Mouse (Mus musculus): Measurements from ENCODE around the gene Gm2663. TPM values are rescaled to one million over a fixed set of nuclear protein-coding genes. Genes with fewer than 3 reads are reported as not detected.
A peak's percentile ranks its signal among the peaks of the same experiment; 100 is the strongest.
"Not testable (repeated sequence)": the region's sequence is repeated elsewhere in the genome, so short reads cannot be mapped to it uniquely, and the experiment has no call there.

Gm2663 gene
- total RNA-seq (2017): not detected in 2 replicates

- not testable (repeated sequence) for ATAC-seq (replicated peaks in 1 of 2; ENCODE audit: insufficient read depth in 1 of 2, low FRiP score in 2 of 2, low TSS enrichment in 1 of 2, low read depth in 1 of 2, poor library complexity in 2 of 2, severe bottlenecking in 2 of 2)
Measured at GRCm38 (mm10) chr6:40999379-40999778, at the start of gene Gm2663. TSS of gene Gm2663 (minus strand) at chr6:40999479.

DNA sequence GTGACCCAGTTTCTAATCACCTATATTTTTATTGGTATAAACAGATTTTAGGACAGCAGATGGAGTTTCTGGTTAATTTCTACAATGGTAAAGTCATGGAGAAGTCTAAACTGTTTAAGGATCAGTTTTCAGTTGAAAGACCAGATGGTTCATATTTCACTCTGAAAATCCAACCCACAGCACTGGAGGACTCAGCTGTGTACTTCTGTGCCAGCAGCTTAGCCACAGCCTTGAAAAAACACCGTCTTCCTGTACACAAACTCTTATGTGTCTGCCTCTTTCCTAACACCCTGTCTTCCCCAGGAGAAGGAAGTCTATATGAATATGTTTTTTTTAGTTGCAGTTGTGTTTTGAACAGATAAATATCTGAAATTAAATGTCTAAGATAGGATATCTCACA lies 49.3 kb upstream of the Gm2663 start:
- peak; percentile 77 to 78 for ATAC-seq (replicated peaks in 1 of 2; ENCODE audit: insufficient read depth in 1 of 2, low FRiP score in 2 of 2, low TSS enrichment in 1 of 2, low read depth in 1 of 2, poor library complexity in 2 of 2, severe bottlenecking in 2 of 2)

- ATAC-seq (replicated peaks in 1 of 2; ENCODE audit: insufficient read depth in 1 of 2, low FRiP score in 2 of 2, low TSS enrichment in 1 of 2, low read depth in 1 of 2, poor library complexity in 2 of 2, severe bottlenecking in 2 of 2): 0 out of 4 replicates have a peak, but pooled peaks of 1 of the 2 experiments have one; percentile 7
Measured at GRCm38 (mm10) chr6:41047961-41048360, 48.7 kb upstream of the Gm2663 start.

DNA sequence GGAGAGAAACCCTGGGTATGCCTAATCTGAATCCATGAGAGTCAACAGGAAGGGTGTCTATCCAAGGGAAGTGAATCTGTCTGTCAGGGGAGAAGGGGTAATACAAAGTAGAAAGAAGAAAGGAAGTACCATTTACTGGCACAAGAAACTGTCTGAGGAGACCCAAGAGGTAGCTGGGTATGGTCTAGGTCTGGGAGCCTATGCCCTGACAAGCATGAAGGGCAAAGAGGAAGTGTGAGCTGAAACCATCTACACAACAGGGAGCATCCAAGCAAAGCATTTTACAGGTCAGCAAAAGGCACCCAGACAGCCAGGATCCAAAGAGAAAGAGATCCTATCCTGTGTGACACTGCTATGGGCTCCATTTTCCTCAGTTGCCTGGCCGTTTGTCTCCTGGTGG lies 47.9 kb upstream of the Gm2663 start:
- ATAC-seq (replicated peaks in 1 of 2; ENCODE audit: insufficient read depth in 1 of 2, low FRiP score in 2 of 2, low TSS enrichment in 1 of 2, low read depth in 1 of 2, poor library complexity in 2 of 2, severe bottlenecking in 2 of 2): peak; percentile 44 to 48; a peak in 2 of 4 replicates

DNA sequence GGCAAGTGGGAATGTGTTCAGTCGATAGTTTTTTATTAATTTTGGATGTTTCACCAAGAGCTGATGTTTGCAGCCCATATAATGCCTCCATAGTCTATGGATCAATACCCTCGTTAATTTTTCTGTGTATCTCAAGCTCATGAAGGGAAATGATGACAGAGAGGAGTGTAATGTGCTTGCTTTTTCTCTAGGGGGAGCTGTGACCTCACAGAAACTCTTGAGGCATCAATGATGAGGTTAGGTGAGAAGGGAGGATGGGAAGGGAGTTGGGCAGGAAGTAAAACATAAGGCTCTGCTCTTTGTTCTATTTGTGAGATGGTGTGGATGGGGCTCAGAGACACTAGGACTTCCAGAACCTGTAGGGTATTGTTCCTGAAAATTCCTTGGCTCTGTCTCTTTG lies 47.3 kb upstream of the Gm2663 start:
- peak; percentile 67 to 73 for ATAC-seq (replicated peaks in 1 of 2; ENCODE audit: insufficient read depth in 1 of 2, low FRiP score in 2 of 2, low TSS enrichment in 1 of 2, low read depth in 1 of 2, poor library complexity in 2 of 2, severe bottlenecking in 2 of 2)

- ATAC-seq (replicated peaks in 1 of 2; ENCODE audit: insufficient read depth in 1 of 2, low FRiP score in 2 of 2, low TSS enrichment in 1 of 2, low read depth in 1 of 2, poor library complexity in 2 of 2, severe bottlenecking in 2 of 2): no peak
Measured at GRCm38 (mm10) chr6:41044753-41045152, 45.5 kb upstream of the Gm2663 start.

- no peak for ATAC-seq (replicated peaks in 1 of 2; ENCODE audit: insufficient read depth in 1 of 2, low FRiP score in 2 of 2, low TSS enrichment in 1 of 2, low read depth in 1 of 2, poor library complexity in 2 of 2, severe bottlenecking in 2 of 2)
Measured at GRCm38 (mm10) chr6:41044314-41044713, 45.0 kb upstream of the Gm2663 start.

DNA sequence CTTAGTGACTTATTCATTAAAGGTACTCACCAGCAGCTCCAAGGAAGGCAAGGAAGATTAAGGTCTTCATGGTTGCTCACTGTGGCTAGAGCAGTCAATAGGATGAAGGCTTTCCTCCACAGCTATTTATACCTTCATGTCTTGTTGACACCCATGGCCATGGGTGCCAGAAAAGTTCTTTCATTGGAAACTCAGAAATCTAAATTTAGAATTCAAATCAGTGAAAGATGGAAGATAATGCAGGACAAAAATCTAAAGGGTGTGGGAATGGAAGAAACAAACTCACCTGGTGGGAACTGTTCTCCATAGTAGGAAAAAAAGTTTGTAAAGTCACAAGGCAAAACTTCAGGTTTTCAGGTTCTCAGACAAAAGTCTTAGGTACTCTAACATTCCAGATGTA lies 36.1 kb upstream of the Gm2663 start, which contains the start of gene 2210010C04Rik:
2210010C04Rik (minus strand) TSS at position 101 of the 400 bp plus-strand sequence.
- ATAC-seq (replicated peaks in 1 of 2; ENCODE audit: insufficient read depth in 1 of 2, low FRiP score in 2 of 2, low TSS enrichment in 1 of 2, low read depth in 1 of 2, poor library complexity in 2 of 2, severe bottlenecking in 2 of 2): no peak

DNA sequence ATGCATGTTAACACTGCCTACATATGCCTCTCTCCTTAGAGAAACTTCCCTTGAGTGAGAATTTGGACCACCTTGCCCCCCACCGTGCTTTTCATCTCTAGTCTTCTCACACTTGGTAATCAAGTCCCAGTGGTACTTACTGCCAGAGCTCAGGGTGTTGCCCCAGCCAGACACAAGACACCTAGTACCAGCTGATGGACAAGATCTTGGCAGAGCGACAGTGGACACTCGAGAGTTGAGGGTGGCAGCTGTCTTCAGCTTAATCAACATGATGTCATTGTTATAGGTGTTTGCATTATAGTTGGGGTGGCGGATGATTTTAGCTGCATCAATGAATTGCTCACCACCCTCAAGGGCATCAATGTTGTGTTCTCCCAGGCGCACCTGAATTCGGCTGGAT lies 33.5 kb upstream of the Gm2663 start:
- no peak for ATAC-seq (replicated peaks in 1 of 2; ENCODE audit: insufficient read depth in 1 of 2, low FRiP score in 2 of 2, low TSS enrichment in 1 of 2, low read depth in 1 of 2, poor library complexity in 2 of 2, severe bottlenecking in 2 of 2)

DNA sequence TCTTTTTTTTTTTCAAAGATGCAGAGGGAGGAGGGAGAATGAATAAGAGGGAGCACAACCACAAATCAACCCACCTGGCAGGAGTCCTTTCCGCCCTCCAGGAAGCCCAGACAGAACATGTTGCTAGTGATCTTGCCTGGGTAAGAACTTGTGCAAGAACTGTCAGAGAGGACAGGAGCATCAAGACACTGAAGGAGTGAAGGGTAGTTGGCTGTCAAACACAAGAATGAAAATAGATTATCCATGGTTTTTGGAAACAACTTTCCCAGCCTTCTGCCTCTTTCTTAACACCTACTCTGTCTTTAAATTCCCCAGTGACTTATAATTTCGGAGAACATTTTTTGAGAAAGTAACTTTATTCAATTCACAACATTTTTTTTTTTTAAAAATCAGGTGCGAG lies 33.0 kb upstream of the Gm2663 start:
- ATAC-seq (replicated peaks in 1 of 2; ENCODE audit: insufficient read depth in 1 of 2, low FRiP score in 2 of 2, low TSS enrichment in 1 of 2, low read depth in 1 of 2, poor library complexity in 2 of 2, severe bottlenecking in 2 of 2): no peak

GRCm38 (mm10) chr6:41030821-41031220 lies 31.5 kb upstream of the Gm2663 start:
- no peak for ATAC-seq (replicated peaks in 1 of 2; ENCODE audit: insufficient read depth in 1 of 2, low FRiP score in 2 of 2, low TSS enrichment in 1 of 2, low read depth in 1 of 2, poor library complexity in 2 of 2, severe bottlenecking in 2 of 2)

DNA sequence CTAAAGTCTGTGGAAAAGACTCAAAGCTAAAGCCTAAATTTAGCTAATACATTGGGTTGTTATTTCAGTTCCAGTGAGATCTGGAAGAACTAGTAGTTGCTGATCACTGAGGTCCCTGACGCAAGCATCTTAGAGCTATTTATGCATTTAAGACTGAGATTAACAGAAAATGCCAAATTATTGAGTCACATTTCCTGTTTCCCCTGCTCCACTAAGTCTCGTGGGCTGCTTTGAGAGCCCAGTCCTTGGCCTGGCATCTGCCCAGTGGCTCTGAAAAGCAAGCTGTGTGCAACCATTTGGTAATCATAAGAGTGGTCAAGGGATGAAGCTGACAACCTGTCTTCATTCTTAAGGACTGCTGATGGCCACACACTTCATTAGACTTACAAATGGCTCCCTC lies 27.8 kb upstream of the Gm2663 start:
- ATAC-seq (replicated peaks in 1 of 2; ENCODE audit: insufficient read depth in 1 of 2, low FRiP score in 2 of 2, low TSS enrichment in 1 of 2, low read depth in 1 of 2, poor library complexity in 2 of 2, severe bottlenecking in 2 of 2): peak; percentile 77 to 80

- peak in 1 of 2 experiments; percentile 19; a peak in 1 of 4 replicates for ATAC-seq (replicated peaks in 1 of 2; ENCODE audit: insufficient read depth in 1 of 2, low FRiP score in 2 of 2, low TSS enrichment in 1 of 2, low read depth in 1 of 2, poor library complexity in 2 of 2, severe bottlenecking in 2 of 2)
Measured at GRCm38 (mm10) chr6:41025873-41026650, 26.8 kb upstream of the Gm2663 start.

- no peak for ATAC-seq (replicated peaks in 1 of 2; ENCODE audit: insufficient read depth in 1 of 2, low FRiP score in 2 of 2, low TSS enrichment in 1 of 2, low read depth in 1 of 2, poor library complexity in 2 of 2, severe bottlenecking in 2 of 2)
Measured at GRCm38 (mm10) chr6:41019140-41019539, 19.9 kb upstream of the Gm2663 start.

DNA sequence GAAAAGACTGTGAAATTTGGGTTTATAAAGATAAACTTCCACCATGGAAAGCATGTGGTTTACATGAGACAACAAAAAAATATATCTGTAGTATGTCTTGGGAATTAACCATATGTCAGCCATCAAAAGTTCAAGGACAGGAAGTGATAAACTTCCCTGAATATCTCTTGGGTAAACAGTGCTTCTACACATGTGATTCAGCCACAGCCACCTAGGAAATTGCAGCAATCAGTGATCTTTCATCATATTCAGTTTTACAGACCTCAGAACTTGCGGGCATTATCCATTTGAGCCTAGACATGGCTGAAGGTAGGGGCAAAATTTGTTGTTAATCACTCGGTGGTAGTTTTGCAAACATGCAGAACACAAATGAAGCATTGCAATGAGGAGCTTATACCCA lies 19.4 kb upstream of the Gm2663 start:
- peak in 1 of 2 experiments; percentile 65; a peak in 2 of 4 replicates for ATAC-seq (replicated peaks in 1 of 2; ENCODE audit: insufficient read depth in 1 of 2, low FRiP score in 2 of 2, low TSS enrichment in 1 of 2, low read depth in 1 of 2, poor library complexity in 2 of 2, severe bottlenecking in 2 of 2)

DNA sequence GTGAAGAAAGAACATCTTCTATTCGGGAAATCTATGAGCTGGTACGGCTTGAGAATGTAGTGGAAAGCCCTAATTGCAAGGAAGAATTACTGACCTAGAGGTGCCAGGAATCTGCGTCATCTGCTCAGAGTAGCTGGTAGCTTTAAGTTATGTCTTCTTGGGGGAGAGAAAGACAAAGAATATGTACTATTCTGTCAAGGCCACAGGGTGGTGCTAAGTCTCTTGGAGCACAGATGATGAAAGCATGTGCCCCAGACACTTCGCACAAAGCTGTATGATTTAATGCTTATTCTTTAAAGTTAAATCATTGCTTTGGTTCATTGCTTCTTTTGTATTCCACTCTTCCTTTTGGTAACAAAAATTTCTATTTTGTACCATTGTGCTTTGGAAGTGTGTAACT lies 15.8 kb upstream of the Gm2663 start:
- ATAC-seq (replicated peaks in 1 of 2; ENCODE audit: insufficient read depth in 1 of 2, low FRiP score in 2 of 2, low TSS enrichment in 1 of 2, low read depth in 1 of 2, poor library complexity in 2 of 2, severe bottlenecking in 2 of 2): peak; percentile 80 to 83

DNA sequence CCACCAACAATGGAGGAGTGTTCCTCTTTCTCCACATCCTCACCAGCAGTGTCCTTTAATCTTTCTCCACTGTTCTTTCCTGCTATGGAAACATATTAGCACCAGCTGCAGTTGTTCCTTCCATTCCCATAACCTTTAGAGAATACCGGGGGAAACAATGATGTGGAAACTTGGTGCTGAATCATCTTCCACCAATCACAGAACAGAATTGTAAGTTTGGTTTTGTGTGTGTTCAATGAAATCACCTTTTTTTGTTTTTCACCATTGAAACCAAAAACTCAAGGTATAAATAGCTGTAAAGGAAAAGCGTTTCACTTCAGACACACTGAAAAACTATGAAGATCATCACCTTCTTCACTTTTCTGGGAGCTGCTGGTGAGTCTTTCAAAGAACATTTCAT lies 34.8 kb downstream of the Gm2663 start, which contains the start of gene 1810009J06Rik:
1810009J06Rik (plus strand) TSS at position 301 of the 400 bp plus-strand sequence.
- not testable (repeated sequence) for ATAC-seq (replicated peaks in 1 of 2; ENCODE audit: insufficient read depth in 1 of 2, low FRiP score in 2 of 2, low TSS enrichment in 1 of 2, low read depth in 1 of 2, poor library complexity in 2 of 2, severe bottlenecking in 2 of 2)

- no peak for ATAC-seq (replicated peaks in 1 of 2; ENCODE audit: insufficient read depth in 1 of 2, low FRiP score in 2 of 2, low TSS enrichment in 1 of 2, low read depth in 1 of 2, poor library complexity in 2 of 2, severe bottlenecking in 2 of 2)
Measured at GRCm38 (mm10) chr6:40953716-40954115, 45.6 kb downstream of the Gm2663 start.

DNA sequence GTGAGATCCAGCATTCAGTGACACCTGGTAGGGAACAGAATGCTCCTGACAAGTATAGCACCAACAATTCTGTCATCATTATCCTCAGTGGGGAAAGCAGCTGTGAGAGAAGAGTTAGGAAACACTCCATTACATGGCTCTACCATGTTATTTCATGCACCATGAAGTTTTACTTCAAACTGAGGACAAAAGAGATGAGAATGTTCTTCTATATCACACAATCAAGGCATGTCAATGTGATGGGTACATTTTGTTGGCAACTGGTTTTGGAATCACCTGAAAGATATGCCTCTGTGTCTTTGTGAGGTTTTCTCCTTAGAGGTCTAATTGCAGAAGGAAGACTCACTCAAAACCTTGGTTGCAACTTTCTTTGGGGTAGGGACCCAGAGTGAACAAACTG lies 47.5 kb downstream of the Gm2663 start, which contains the start of gene Gm4744:
Gm4744 (minus strand) TSS at position 101 of the 400 bp plus-strand sequence.
- ATAC-seq (replicated peaks in 1 of 2; ENCODE audit: insufficient read depth in 1 of 2, low FRiP score in 2 of 2, low TSS enrichment in 1 of 2, low read depth in 1 of 2, poor library complexity in 2 of 2, severe bottlenecking in 2 of 2): no peak
